Mouse (Mus musculus): ENCODE data around the gene Mpp2. TPM values are rescaled to one million over a fixed set of nuclear protein-coding genes. Genes with fewer than 3 reads are reported as not detected.
A peak's percentile ranks its signal among the peaks of the same experiment; 100 is the strongest.

Mpp2 gene
- polyA plus RNA-seq, 1 experiment from 2014 or later, result 37.6 TPM

DNA sequence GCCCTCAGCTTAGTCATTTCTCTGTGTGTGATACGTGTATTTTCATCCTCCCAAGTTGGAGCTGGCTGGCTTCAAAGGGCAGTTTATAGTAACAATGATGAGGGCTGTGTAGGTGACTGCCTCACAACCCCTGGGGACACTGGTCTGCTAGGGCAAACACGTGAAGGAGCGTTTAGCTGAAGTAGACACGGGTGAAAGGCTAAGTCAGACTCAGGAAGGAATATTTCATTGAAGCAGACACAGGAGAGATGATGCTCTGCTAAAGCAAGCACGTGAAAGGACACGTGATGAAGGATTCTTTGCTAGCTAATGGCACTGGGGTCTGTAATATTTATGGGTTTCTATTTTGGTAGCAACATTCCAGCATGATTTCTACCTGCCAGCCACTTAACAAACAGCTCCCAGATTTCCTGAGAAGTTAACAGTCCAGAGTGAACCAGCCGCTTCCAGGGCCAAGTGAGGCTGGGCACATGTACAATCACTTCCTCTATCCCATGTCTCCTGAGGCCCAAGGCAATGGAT, 43.6 kb downstream of the Mpp2 start:
- Histone ChIP-seq H3K9me3 (ENCODE audit: control insufficient read depth, low read length) (peaks cover 3% of the 10 kb centered on the region; the same call in 1 of the 2 replicates), H3K4me3 (ENCODE audit: low read length) (no peak overlapping the region), H3K27ac (ENCODE audit: low read depth, low read length) (no peak overlapping the region), H3K36me3 (ENCODE audit: control insufficient read depth, insufficient read depth, low read length) (no peaks in the 10 kb centered on the region), H3K9ac (ENCODE audit: low read depth, low read length) (no peak overlapping the region), H3K27me3 (replicated peaks; ENCODE audit: control insufficient read depth, insufficient read depth, low read length) (no peaks in the 10 kb centered on the region), H3K4me2 (ENCODE audit: low read length) (no peak overlapping the region), H3K4me1 (ENCODE audit: control insufficient read depth, insufficient read depth, low read depth, low read length) (0 out of 2 replicates have a peak, but pooled peaks cover under 1% of the 10 kb centered on the region)
- 93% methylated on average over 7 of the region's 7 CpGs for WGBS
- no peak for ATAC-seq

DNA sequence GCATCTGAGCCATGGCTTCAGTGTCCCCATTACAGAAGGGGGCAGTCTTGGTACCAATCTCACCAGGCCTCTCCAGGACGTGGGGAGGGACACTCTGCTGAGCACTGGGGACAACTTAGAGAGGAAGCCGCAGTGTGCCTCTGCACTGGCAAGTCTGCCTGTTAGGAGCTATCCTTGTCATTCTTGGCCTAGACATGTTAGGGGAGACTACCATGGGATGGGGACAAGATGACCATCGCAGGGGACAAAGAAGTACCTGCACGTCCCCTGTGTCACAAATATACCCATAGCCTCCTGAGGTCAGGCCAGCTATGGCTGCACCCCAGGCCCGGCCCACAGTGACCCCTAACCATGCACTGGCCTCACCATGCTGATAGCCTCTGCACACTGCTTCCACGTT, 44.9 kb downstream of the Mpp2 start:
- Histone ChIP-seq H3K9ac (ENCODE audit: low read depth, low read length) (no peak overlapping the region), H3K27me3 (replicated peaks; ENCODE audit: control insufficient read depth, insufficient read depth, low read length) (no peaks in the 10 kb centered on the region), H3K4me1 (ENCODE audit: control insufficient read depth, insufficient read depth, low read depth, low read length) (peaks cover 2% of the 10 kb centered on the region; the same call in 1 of the 2 replicates), H3K36me3 (ENCODE audit: control insufficient read depth, insufficient read depth, low read length) (no peaks in the 10 kb centered on the region), H3K27ac (ENCODE audit: low read depth, low read length) (no peak overlapping the region), H3K9me3 (ENCODE audit: control insufficient read depth, low read length) (peaks cover 3% of the 10 kb centered on the region; the same call in 1 of the 2 replicates), H3K4me3 (ENCODE audit: low read length) (no peak overlapping the region), H3K4me2 (ENCODE audit: low read length) (no peak overlapping the region)
- 90% methylated on average over 6 of the region's 6 CpGs for WGBS
- no peak for ATAC-seq

DNA sequence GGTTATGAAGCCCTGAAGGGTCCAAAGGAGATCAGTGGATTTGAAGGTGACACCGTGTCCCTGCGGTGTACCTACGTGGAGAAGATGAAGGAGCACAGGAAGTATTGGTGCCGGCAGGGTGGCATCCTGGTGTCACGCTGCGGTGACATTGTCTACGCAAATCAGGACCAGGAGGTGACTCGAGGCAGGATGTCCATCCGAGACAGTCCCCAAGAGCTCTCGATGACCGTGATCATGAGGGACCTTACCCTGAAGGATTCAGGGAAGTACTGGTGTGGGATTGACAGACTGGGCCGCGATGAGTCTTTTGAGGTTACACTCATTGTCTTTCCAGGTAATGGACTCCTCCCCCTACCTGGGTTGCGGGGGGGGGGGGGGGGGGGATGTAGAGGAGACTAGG, 45.3 kb downstream of the Mpp2 start:
- Histone ChIP-seq H3K27me3 (replicated peaks; ENCODE audit: control insufficient read depth, insufficient read depth, low read length) (no peaks in the 10 kb centered on the region), H3K36me3 (ENCODE audit: control insufficient read depth, insufficient read depth, low read length) (no peaks in the 10 kb centered on the region), H3K4me2 (ENCODE audit: low read length) (no peak overlapping the region), H3K4me1 (ENCODE audit: control insufficient read depth, insufficient read depth, low read depth, low read length) (peaks cover 2% of the 10 kb centered on the region; the same call in 1 of the 2 replicates), H3K9ac (ENCODE audit: low read depth, low read length) (no peak overlapping the region), H3K9me3 (ENCODE audit: control insufficient read depth, low read length) (peaks cover 3% of the 10 kb centered on the region; the same call in 1 of the 2 replicates), H3K27ac (ENCODE audit: low read depth, low read length) (no peak overlapping the region), H3K4me3 (ENCODE audit: low read length) (no peak overlapping the region)
- ATAC-seq, result no peak
- 93% methylated on average over 13 of the region's 14 CpGs for WGBS

DNA sequence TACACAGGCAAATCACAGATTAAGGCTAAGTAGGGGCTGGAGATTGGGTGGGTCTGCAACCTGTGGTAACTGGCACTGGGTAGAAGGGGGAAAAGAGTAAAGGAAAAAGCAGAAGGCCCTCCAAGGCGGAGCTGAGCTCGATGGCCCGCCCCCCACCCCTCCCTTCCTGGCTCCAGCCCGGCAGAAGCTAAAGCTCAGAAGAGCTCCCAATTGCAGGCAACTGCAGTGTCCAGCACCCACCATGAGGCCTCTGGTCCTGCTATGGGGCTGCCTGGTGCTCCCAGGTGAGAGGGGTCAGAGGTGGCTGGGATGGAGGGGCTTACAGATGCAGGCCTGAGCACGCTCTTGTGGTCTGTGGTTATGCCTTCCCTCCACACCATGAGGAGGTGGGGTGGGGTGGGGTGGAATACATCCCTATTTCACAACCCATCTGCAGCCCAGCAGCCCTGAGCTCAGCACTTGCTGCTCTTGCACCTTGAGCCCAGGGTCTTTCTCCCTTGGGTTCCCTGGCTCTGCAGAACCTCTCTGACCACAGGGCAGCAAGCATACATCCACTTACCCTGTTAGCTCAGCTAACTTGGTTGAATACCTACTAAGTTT, 46.9 kb downstream of the Mpp2 start, which contains the start of gene Cd300lg:
Gene Cd300lg, plus strand, starts transcription at position 160 of the 600 bp plus-strand sequence.
- no peak within 1 kb of the TSS for H3K9ac ChIP-seq (ENCODE audit: low read depth, low read length)
- H3K4me2 ChIP-seq (ENCODE audit: low read length), result no peak within 1 kb of the TSS
- ATAC-seq, result no peak
- H3K9me3 ChIP-seq (ENCODE audit: control insufficient read depth, low read length), result peaks cover 3% of the 10 kb centered on the region; the same call in 1 of the 2 replicates
- H3K4me3 ChIP-seq (ENCODE audit: low read length), result no peak within 1 kb of the TSS
- H3K27me3 ChIP-seq (replicated peaks; ENCODE audit: control insufficient read depth, insufficient read depth, low read length), result no peaks in the 10 kb centered on the region
- 59% methylated on average over 5 of the region's 5 CpGs for WGBS
- H3K36me3 ChIP-seq (ENCODE audit: control insufficient read depth, insufficient read depth, low read length), result no peaks in the 10 kb centered on the region
- H3K4me1 ChIP-seq (ENCODE audit: control insufficient read depth, insufficient read depth, low read depth, low read length), result peaks cover 2% of the 10 kb centered on the region; the same call in 1 of the 2 replicates
- no peak within 1 kb of the TSS for H3K27ac ChIP-seq (ENCODE audit: low read depth, low read length)

- no peak for ATAC-seq
- no peak overlapping the region for H3K9ac ChIP-seq (ENCODE audit: low read depth, low read length)
These were observed 47.7 kb downstream of the Mpp2 start for GRCm38 (mm10) chr11:102040646-102041045.

GRCm38 (mm10) chr11:102040138-102040524, 48.2 kb downstream of the Mpp2 start:
- Histone ChIP-seq H3K4me3 (ENCODE audit: low read length) (no peak overlapping the region), H3K9me3 (ENCODE audit: control insufficient read depth, low read length) (no peaks in the 10 kb centered on the region; the same call in 1 of the 2 replicates), H3K27me3 (replicated peaks; ENCODE audit: control insufficient read depth, insufficient read depth, low read length) (no peaks in the 10 kb centered on the region), H3K27ac (ENCODE audit: low read depth, low read length) (no peak overlapping the region), H3K4me1 (ENCODE audit: control insufficient read depth, insufficient read depth, low read depth, low read length) (peaks cover 3% of the 10 kb centered on the region), H3K36me3 (ENCODE audit: control insufficient read depth, insufficient read depth, low read length) (no peaks in the 10 kb centered on the region), H3K9ac (ENCODE audit: low read depth, low read length) (no peak overlapping the region), H3K4me2 (ENCODE audit: low read length) (peak overlapping the region; percentile 23; the same call in 1 of the 2 replicates)
- WGBS, result 0% methylated on average over 9 of the region's 9 CpGs
- ATAC-seq, result peak; percentile 87

More at GRCm38 (mm10) chr11:102040646-102041045, 47.7 kb downstream of the Mpp2 start:
- Histone ChIP-seq H3K4me2 (ENCODE audit: low read length) (no peak overlapping the region), H3K27ac (ENCODE audit: low read depth, low read length) (no peak overlapping the region), H3K9me3 (ENCODE audit: control insufficient read depth, low read length) (peaks cover 2% of the 10 kb centered on the region; the same call in 1 of the 2 replicates), H3K4me3 (ENCODE audit: low read length) (no peak overlapping the region), H3K4me1 (ENCODE audit: control insufficient read depth, insufficient read depth, low read depth, low read length) (peaks cover 2% of the 10 kb centered on the region; the same call in 1 of the 2 replicates), H3K36me3 (ENCODE audit: control insufficient read depth, insufficient read depth, low read length) (no peaks in the 10 kb centered on the region), H3K27me3 (replicated peaks; ENCODE audit: control insufficient read depth, insufficient read depth, low read length) (no peaks in the 10 kb centered on the region)
- 76% methylated on average over 4 of the region's 4 CpGs for WGBS

GRCm38 (mm10) chr11:102039487-102040137, 48.7 kb downstream of the Mpp2 start:
- Histone ChIP-seq H3K27ac (ENCODE audit: low read depth, low read length) (no peak overlapping the region), H3K4me1 (ENCODE audit: control insufficient read depth, insufficient read depth, low read depth, low read length) (peaks cover 6% of the 10 kb centered on the region), H3K27me3 (replicated peaks; ENCODE audit: control insufficient read depth, insufficient read depth, low read length) (no peaks in the 10 kb centered on the region), H3K36me3 (ENCODE audit: control insufficient read depth, insufficient read depth, low read length) (no peaks in the 10 kb centered on the region), H3K4me3 (ENCODE audit: low read length) (no peak overlapping the region), H3K4me2 (ENCODE audit: low read length) (peak overlapping the region; percentile 23; the same call in 1 of the 2 replicates), H3K9ac (ENCODE audit: low read depth, low read length) (no peak overlapping the region), H3K9me3 (ENCODE audit: control insufficient read depth, low read length) (no peaks in the 10 kb centered on the region; the same call in 1 of the 2 replicates)
- 49% methylated on average over 13 of the region's 13 CpGs for WGBS
- ATAC-seq, result no peak

DNA sequence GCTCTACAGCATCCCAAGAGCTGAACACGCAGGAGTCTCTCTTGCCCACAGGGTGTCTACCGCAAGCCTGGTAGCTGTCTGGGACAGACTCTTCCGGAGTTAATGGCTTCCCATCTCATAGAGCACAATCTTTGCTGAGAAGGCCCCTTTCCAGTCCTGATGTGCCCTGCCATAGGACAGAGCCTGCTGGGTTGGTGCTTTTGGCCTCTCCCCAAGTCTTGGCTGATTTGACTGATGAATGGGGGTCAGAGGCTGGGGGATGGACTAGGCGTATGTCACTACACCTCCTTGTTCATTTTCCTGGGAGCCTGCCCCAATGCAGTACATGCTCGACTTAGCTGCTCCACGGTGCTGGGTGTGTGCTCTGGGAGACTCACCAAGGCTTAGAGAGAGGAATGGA, 50.5 kb downstream of the Mpp2 start:
- Histone ChIP-seq H3K9me3 (ENCODE audit: control insufficient read depth, low read length) (no peaks in the 10 kb centered on the region), H3K4me3 (ENCODE audit: low read length) (no peak overlapping the region), H3K9ac (ENCODE audit: low read depth, low read length) (no peak overlapping the region), H3K4me1 (ENCODE audit: control insufficient read depth, insufficient read depth, low read depth, low read length) (peaks cover 6% of the 10 kb centered on the region), H3K27me3 (replicated peaks; ENCODE audit: control insufficient read depth, insufficient read depth, low read length) (no peaks in the 10 kb centered on the region), H3K36me3 (ENCODE audit: control insufficient read depth, insufficient read depth, low read length) (no peaks in the 10 kb centered on the region), H3K4me2 (ENCODE audit: low read length) (no peak overlapping the region), H3K27ac (ENCODE audit: low read depth, low read length) (no peak overlapping the region)
- no peak for ATAC-seq
- 59% methylated on average over 6 of the region's 6 CpGs for WGBS

DNA sequence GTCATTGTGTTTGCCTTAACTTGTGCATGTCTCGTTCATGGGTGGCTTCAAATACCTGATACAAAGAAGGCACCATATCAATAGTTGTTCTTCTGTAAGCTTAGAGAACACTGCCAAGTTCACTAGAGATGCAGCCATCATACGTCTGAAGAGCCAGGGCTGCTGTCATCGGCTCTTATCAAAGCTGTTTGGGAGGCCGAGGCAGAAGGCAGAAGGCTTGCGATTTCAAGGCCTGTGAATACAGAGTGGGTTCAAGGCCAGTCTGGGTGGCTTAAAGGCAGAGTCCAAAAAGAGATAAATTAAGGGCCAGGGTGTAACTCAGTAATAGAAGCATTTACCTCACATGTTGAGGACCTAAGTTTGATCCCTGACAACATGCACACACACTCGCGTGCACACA, 52.0 kb downstream of the Mpp2 start:
- H3K36me3 ChIP-seq (ENCODE audit: control insufficient read depth, insufficient read depth, low read length), result no peaks in the 10 kb centered on the region
- H3K27ac ChIP-seq (ENCODE audit: low read depth, low read length), result no peak overlapping the region
- no peaks in the 10 kb centered on the region for H3K27me3 ChIP-seq (replicated peaks; ENCODE audit: control insufficient read depth, insufficient read depth, low read length)
- no peak overlapping the region for H3K4me3 ChIP-seq (ENCODE audit: low read length)
- no peak overlapping the region for H3K9ac ChIP-seq (ENCODE audit: low read depth, low read length)
- no peak overlapping the region for H3K4me2 ChIP-seq (ENCODE audit: low read length)
- no peak for ATAC-seq
- peaks cover 6% of the 10 kb centered on the region for H3K4me1 ChIP-seq (ENCODE audit: control insufficient read depth, insufficient read depth, low read depth, low read length)
- WGBS, result 82% methylated on average over 7 of the region's 7 CpGs
- no peaks in the 10 kb centered on the region for H3K9me3 ChIP-seq (ENCODE audit: control insufficient read depth, low read length)

All from hindbrain, embryonic 16.5 days (tissue).